Mouse (Mus musculus): ENCODE data around the gene Ltb4r2. TPM values are rescaled to one million over a fixed set of nuclear protein-coding genes. Genes with fewer than 3 reads are reported as not detected.

The Ltb4r2 gene
- polyA plus RNA-seq, 1 experiment: 0.06 TPM

DNA sequence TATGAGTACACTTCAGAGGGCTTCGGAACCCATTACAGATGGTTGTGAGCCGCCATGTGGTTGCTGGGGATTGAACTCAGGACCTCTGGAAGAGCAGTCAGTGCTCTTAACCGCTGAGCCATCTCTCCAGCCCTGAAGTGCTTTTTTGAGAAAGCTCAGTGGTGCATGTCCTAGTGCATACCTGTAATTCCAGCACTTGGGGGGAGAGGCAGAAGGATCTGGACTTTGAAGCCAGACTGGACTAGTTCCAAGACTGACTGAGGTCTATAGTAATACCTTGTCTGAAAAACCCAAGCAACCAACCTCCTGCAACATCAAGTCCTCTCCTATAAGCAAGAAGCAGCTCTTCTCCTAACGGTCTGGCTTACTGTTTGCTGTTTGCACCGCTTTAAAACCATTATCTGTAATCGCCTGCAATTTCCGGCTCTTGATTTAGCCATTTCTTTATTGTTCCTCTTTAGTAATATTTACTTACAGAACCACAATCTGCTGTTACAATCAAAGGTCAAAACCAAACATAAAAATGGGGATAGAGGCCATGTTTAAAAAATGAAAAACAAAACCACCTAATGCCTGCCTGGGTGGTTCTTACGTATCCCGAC lies 24.0 kb upstream of the Ltb4r2 start:
- DNase-seq (ENCODE audit: low spot score): no peak

DNA sequence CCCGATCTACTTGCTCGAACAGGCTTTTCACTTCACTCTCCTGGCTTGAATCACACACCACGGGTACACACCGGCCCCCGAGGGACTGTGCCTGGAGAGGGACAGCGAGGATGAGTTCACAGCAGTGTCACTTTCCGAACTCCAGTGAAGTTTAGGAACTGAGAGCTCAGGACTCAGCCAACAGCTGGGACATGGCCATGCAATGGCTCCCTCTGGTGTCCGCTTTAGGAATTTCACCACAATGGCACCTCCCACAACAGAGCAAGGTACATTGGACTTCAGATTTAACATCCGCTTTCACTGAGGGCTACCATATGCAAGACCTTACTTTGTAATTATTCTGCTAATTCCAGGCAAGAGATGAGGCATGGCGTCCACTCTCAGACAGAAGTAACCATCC lies 17.5 kb upstream of the Ltb4r2 start:
- peak; percentile 65 for DNase-seq (ENCODE audit: low spot score)

DNA sequence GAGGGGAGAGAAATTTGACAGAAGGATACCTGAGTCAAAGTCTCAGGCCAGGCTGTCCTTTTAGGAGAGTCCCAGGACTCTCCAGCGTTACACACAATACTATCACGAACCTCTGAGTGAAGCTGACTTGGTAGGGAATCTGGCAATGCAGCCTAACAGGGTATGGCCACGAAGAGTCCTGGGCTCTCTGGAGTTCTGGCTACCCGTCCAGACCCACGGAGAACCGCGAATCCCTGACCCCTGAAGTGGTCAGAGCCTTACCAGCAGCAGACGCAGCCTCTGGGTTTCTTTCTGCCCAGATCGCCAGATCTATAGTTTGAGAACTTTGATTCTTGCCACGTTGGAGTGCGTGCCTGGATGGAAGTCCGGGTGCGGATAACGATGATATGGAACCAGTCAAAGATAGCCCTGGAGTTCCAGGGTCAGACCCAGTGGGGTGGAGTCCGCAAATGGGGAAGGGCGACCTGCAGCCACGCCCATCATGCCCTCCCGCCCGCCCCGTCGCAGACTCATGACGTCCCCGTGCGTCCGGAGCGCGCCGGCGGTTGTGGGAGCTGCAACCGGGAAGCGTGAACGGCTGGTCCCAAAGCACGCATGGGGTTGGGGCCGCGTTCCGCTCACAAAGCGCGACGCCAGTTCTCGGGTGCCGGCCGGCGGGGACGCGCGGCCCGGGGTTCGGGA lies 15.9 kb upstream of the Ltb4r2 start, which contains the start of the genes Dhrs1 and Nop9:
TSS of gene Dhrs1 (minus strand) at position 511 of the 681 bp plus-strand sequence.
TSS of gene Nop9 (plus strand) at position 514 of the 681 bp plus-strand sequence.
- DNase-seq (ENCODE audit: low spot score): peak; percentile 78

DNA sequence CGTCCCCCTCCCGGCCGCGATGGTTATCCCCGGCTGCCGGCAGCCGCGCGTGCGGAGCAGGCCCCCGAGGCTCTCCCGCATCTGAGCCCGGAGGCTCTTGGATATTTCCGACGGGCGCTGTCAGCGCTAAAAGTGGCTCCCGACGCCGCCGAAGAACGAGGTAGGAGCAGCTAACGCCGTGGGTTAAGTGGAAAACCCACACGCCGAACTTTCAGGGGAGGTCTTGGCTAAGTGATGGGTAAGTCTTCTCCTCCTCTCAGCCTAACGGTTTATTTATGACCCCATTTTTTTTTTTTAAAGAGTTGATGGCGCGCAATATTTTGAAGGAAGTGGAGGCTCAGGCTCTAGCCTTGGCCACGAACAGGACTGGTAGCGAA lies 15.4 kb upstream of the Ltb4r2 start:
- DNase-seq (ENCODE audit: low spot score): no peak

DNA sequence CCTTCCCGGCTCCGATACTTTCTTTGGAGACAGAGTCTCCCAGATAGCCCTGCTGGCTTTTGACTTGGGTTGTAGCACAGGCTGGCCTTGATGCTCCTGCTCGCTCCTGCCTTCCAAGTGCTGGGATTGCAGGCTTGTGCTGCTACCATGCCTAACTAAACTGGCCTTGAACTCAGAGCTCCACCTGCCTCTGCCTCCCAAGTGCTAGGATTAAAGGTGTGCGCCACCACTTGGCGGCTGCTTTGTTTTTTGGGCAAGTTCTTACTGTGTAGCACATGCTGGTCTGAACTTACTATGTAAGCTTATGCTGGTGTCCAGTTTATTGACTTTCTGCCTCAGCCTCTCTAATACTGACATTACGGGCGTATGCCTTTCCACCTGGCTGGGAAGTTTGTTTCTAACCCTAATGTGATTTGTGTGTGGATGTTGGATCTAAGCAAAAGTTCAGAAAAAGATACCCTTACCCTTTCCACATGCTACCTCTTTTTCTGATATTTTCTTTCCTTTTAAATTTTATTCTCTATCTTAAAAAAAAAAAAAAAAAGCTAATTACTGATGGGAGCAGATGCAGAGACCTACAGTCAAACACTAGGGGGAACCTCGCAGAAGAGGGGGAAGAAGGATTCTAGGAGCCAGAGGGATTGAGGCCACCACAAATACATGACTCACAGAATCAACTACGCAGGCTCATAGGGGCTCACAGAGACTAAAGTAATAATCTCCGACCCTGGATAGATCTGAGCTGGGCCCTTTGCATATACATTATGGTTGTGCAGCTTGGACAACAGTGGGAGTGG lies 14.0 kb upstream of the Ltb4r2 start:
- DNase-seq (ENCODE audit: low spot score): no peak

DNA sequence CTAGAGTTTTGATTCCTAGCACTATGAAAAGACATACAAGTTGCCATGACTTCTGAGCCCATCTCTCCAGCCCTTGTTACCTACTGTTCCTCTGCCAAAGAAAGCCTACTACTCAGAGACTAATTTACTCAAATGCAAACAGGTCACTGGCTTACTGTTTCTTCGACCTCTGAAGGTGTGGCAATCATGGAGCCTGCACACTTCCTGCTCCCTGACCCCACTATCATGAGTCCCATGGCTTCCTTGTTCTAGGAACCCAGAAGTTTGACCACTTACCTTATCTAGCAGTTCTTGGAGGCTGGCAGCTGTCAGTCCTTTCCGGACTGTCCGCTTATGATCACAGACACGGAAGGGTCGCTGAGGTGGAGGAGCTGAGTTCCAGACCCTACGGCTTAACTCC lies 3.7 kb upstream of the Ltb4r2 start:
- DNase-seq (ENCODE audit: low spot score): no peak

DNA sequence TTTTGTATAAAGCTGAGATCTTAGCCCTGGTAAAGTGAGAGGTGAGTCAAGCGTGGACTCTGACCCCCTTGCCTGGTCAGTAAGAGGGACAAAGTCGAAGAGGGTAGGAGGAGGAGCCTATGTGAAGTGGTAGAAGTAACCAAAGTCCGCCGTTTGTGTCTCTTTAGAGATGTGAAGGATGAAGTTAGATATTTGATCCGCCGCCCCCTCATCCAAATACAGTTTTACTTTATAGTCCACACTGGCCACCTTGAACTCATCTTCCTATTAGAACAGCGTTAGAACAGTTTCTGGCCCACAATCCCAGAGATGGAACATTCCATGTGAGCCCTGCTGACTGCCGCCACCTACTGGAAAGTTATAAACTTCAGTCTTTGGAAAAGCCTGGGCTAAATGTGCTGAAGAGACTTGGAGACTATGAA lies 2.9 kb upstream of the Ltb4r2 start, which contains the start of gene Cideb:
TSS of gene Cideb (minus strand) at position 96 of the 422 bp plus-strand sequence.
- no peak for DNase-seq (ENCODE audit: low spot score)

DNA sequence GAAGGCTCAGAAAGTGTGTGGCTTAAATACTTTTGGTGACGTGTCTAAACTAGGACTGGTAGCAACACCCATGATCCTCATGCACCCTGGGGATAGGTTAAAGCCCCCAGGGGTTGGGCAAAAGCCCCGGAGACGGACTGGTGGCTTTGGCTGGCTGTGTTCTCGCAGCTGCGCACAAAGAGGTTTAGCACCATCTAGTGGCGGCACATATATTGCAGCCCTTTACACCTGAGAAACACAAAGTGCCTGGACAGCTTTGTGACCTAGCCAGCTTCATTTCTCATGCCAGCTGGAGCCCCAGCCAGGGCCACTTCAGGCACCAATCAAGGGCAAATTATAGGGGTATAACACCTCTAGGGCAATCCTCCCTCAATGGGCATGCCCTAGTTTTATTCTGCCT lies 1.1 kb upstream of the Ltb4r2 start:
- peak; percentile 60 for DNase-seq (ENCODE audit: low spot score)

DNA sequence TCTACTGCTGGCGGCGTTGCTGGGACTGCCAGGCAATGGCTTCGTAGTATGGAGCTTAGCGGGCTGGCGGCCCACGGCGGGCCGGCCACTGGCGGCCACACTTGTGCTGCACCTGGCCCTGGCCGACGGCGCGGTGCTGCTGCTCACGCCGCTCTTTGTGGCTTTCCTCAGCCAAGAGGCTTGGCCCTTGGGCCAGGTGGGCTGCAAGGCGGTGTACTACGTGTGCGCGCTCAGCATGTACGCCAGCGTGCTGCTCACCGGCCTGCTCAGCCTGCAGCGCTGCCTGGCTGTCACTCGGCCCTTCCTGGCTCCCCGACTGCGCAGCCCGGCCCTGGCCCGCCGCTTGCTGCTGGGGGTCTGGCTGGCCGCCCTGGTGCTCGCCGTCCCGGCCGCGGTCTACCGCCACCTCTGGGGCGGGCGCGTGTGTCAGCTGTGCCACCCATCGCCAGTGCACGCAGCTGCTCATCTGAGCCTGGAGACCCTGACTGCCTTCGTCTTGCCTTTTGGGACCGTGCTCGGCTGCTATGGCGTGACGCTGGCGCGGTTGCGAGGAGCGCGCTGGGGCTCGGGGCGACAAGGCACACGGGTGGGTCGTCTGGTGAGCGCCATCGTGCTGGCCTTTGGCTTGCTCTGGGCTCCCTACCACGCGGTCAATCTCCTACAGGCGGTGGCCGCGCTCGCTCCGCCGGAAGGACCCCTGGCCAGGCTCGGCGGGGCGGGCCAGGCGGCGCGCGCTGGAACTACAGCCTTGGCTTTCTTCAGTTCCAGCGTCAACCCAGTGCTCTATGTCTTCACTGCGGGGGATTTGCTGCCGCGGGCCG lies 983 bp downstream of the Ltb4r2 start:
- DNase-seq (ENCODE audit: low spot score): no peak

DNA sequence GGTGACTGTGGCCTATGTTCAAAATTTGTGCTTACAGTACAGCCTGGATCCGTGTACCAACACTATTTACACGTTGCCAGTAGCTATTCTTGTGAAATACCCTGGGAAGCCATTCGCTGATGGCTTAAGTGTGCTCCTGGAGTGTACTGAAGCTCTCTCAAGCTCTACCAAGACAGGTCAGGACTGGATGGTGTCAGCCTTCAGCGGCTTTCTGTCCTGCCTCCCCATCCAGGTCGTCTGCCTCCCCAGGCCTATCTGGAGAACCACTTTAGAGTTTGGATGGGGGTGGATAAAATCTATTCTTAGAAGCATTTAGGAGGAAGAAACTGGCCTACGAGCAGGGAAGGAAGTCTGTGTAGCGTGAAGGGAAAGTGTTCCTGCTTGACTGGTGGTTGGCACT lies 1.9 kb downstream of the Ltb4r2 start:
- DNase-seq (ENCODE audit: low spot score): no peak

DNA sequence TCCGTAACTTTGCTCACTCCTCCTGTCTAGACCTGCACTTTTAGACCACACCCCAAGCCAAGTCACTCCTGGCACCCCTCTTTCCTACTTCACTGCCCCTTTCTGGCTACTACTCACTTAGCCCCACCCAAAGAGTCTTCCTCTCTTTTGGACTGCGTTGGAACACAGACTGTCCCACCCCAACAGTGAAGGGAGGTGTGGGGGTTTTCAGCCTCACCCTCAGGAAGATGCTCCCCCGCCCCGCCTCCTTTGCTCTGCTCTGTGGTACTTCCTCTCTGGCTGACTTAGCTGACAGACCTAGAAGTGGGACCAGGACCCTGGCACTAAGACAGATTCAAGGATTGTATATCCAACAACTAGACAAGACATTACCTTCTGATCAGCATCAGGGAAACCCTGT lies 4.5 kb downstream of the Ltb4r2 start, which contains the start of gene Ltb4r1:
TSS of gene Ltb4r1 (plus strand) at position 267 of the 400 bp plus-strand sequence.
- DNase-seq (ENCODE audit: low spot score): no peak

DNA sequence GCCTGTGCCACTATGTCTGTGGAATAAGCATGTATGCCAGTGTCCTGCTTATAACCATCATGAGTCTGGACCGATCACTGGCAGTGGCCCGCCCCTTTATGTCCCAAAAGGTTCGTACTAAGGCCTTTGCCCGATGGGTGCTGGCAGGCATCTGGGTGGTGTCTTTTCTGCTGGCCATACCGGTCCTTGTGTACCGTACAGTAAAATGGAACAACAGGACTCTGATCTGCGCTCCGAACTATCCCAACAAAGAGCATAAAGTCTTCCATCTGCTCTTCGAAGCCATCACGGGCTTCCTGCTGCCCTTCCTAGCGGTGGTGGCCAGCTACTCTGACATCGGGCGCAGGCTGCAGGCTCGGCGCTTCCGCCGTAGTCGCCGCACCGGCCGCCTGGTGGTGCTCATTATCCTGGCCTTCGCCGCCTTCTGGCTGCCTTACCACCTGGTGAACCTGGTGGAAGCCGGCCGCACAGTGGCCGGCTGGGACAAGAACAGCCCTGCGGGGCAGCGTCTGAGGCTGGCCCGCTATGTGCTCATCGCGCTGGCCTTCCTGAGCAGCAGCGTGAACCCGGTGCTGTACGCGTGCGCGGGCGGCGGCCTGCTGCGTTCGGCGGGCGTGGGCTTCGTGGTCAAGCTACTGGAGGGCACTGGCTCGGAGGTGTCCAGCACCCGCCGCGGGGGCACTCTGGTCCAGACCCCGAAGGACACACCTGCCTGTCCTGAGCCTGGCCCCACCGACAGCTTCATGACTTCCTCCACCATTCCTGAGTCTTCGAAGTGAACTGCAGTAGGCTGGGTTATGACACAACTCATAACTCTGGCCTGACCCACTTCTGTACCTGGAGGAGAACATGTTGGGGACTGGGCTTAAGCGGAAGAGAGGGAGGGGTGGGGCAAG lies 6.5 kb downstream of the Ltb4r2 start:
- peak; percentile 49 for DNase-seq (ENCODE audit: low spot score)

DNA sequence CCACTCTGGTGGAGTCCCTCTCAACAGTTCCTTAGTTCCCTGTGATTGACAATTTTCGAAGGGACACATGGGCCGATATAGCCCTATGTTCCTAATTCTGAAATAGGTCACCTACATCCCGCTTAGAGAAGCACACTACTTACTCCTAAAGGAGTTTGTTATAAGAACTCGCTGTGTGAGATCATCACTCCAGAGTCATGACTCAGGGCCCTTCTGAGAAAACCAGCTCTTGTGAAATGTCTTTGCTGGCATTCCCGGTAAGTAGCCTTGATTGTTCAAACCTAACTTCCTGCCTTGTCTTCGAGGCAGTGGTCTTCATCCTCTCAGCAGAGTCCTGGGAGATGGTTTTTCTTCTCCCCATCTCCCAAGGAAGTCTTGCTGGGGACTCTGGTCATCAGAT lies 7.3 kb downstream of the Ltb4r2 start:
- no peak for DNase-seq (ENCODE audit: low spot score)

DNA sequence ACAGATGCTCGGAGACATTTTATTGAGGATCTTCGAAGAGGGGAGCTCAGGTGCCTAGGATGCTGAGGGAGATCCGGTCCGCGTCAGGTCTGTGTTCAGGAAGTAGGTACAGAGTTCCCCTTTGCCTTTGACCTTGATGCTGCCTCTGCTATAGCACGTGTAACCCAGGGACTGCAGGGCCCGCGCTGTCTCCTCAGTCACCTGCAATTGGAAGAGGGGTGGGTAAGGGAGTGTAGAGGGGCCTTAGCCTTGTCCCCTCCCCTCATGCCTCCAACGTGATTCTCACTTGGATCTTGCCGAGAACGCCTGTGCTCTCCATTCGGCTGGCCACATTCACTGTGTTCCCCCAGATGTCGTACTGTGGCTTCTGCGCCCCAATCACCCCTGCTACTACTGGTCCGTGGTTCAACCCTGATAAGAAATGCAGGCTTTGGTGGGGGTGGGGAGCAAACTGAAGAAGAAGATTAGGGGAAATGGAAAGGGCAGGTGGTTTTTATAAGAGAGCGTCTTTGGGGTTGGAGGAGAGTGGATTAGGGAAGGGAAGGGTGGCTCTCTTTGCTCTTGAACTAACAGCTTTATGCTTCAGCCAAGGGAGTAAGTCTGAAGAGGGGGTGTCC lies 8.0 kb downstream of the Ltb4r2 start:
- DNase-seq (ENCODE audit: low spot score): no peak

DNA sequence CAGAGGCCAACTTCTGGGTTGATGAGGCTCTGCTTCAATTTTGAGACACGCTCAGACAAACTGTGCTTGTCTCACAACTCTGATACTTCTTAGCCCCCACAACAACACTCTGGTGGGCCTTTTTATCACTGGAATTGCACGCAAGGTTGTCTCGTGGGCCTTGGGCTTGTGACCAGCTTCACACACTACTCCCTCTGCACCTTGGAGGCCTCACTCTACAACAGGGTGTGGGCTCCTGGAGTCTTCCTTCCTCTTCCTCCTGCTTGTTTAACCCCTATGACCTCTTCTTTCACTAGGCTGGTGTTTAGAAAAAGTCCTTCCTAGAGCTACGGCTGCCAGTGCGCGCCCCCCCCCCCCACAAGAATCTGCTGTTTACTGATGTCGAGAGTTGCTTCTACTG lies 15.5 kb downstream of the Ltb4r2 start:
- DNase-seq (ENCODE audit: low spot score): no peak

DNA sequence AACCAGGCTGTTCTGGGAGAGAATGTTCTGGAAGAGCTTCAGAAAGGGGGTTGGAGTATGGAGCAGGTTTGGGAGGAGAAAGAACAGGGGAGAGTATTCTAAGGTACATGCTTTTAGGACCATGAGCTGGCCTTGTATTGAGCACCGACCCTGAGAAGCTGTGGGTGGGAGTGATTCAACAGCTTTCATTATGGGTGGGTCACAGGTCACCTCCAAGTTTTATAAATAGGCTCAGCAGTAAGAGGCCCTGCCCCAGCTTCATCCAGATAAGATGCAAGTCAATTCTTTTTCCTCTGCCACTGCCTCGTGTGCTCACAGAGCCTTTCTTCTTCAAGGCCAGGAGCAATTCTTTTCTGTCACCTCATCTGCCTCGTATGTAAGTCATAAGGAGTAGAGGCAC lies 15.9 kb downstream of the Ltb4r2 start:
- DNase-seq (ENCODE audit: low spot score): peak; percentile 6

DNA sequence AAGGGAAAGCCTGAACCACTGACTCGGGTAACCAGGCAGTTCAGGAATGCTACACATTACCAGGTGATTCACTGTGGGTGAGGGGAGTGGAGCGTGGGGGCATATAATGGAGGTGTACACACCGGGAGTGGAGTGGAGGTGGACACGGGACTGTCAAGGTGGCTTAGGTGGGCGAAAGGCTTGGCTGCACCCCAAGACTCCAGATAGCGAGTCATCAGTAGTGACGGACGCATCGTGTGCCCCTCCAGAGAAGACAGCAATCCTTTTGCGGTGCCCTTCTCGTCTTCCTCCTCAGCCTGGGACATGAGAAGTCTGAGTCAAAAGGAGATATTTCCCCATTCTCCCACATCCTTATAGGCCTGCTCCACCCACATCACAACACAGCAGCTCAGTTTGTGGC lies 16.6 kb downstream of the Ltb4r2 start:
- DNase-seq (ENCODE audit: low spot score): no peak

DNA sequence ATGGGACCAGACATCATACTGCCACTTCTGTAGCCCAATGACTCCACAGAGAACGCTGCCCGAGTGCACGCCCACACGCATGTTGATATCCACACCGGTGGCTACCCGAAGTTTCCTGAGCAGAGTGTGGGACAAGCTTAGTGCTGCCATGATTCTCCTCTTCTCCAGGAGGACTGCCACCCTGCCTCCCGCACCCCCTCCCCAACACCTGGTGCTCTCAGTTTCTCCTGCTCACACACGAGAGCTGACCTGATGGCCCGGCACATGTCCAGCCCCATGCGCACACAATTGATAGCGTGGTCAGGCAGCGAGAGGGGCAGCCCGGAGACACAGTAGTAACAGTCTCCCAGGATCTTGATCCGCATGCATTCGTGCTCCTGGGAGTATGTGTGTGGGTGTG lies 17.5 kb downstream of the Ltb4r2 start:
- DNase-seq (ENCODE audit: low spot score): no peak

DNA sequence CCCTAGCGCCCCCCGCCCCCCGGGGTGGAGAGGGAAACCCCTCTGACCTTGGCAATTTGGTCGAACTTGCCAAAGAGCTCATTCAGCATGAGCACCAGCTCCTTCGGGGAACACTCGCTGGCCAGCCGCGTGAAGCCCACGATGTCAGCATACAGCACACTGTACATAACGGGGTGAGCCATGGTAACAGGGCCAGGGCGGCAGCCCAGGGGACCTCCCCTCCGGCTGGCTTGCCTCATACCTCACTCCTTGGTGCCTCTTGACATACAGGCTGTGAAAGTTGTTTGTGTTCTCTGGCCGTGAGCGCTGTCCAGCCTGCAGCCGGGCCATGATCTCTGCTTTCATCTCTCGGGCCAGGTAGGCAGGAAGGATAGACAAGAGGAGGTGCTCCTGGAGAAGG lies 18.4 kb downstream of the Ltb4r2 start:
- no peak for DNase-seq (ENCODE audit: low spot score)

DNA sequence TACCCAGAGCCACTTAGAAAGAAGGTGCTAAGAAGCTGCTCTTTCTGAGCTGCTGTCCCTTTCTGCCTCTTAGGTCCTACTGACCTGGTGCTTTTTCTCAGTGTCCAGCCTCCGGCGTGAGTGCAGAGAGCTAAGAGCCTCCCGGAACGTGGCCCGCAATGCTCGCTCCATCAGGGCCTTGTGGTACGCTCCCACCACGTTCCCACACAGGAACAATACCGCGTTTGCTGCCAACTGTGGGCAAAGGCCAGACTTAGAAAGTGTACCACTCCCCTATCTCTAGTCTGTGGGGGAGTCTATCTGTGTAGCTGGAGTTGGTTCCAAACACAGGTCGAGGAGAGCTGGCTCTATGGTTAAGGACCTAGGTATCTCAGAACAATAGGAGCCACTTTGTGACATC lies 19.5 kb downstream of the Ltb4r2 start:
- DNase-seq (ENCODE audit: low spot score): no peak

All from urinary bladder, adult 2 months (tissue).